Mouse (Mus musculus): ENCODE data around the gene 1700028P14Rik. TPM values are rescaled to one million over a fixed set of nuclear protein-coding genes. Genes with fewer than 3 reads are reported as not detected.

The 1700028P14Rik gene
- total RNA-seq, 2 experiments from 2014 or later = not detected

DNA sequence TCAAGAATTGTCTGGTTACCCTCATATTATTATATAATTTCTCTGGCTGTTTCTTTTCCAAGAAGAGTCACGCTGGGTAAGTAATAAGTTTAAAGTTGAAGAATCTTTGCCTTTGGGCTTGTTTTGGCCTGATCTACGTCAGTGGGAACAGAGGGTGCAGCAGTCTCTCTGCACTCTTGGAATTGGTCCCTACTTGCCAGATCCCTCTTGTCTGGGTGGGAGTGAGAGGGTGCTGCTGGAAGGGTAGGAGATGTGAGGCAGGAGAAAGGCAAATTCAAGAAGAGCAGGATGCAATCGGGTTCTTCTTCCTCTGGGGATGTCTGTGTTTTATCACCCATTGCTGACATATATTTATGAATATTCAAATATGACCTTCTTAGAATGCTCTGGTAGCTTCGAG is 42.9 kb downstream of the 1700028P14Rik start:
- no peak for DNase-seq (ENCODE audit: low spot score in 2 of 2)

DNA sequence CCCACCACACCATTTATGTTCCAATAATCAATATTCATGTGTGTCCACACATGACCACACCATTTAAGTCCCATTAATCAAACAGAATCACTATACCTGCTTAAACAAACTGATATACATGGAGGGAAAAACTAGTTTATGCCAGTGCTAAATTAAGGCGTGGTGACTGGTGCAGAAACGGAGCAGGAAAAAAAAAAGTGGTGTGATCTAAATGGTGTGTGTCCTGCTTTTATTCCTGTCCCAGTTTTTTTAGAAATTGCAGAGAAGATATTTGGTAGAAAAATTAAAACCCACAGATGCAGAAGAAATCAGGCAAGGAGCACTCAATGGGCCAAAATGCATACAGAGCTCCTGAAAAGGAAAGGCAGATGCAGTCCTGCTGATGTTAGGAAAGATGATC is 44.7 kb downstream of the 1700028P14Rik start:
- DNase-seq (ENCODE audit: low spot score in 2 of 2) = no peak

- DNase-seq (ENCODE audit: low spot score in 2 of 2) = no peak
Observed at GRCm38 (mm10) chr19:23594950-23595349, 57.7 kb downstream of the 1700028P14Rik start.

GRCm38 (mm10) chr19:23578606-23579355 is 73.8 kb downstream of the 1700028P14Rik start:
- no peak for DNase-seq (ENCODE audit: low spot score in 2 of 2)

DNA sequence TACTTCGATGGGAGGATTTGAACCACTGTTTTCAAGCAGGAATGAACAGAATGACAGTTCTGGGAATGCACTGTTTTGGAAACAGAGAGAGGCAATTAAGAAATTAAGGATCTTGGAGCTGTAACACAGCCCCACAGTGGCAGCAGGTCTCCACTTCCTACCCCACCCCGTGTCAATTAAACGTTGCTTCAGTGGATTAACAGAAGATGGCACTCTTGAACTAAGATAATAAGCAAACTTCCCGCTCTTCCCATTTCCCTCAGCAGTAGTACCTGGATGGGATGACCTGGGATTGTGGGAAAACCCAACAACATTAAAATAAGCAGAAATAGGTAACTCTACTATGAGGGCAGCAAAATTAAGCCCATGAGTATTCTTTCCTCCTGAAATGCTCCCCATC is 75.9 kb downstream of the 1700028P14Rik start:
- DNase-seq (ENCODE audit: low spot score in 2 of 2) = no peak

DNA sequence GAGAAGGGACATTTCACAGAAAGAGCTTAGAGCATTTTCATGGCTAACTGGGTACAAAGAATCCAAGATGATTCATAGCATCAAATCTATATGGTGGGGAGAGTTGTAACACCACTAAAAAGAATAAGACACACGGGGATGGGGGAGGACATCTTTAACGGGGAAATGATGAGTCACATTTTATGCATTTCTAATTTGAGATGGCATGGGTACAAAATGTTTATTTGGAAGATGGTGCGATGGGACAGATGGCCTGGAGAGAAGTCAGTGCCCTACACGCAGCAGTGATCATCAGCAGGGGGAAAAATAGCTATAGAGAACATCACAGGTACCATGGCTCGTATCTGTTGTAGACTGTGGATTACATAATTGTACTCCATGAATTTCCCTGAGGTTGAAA is 88.9 kb downstream of the 1700028P14Rik start:
- no peak for DNase-seq (ENCODE audit: low spot score in 2 of 2)

DNA sequence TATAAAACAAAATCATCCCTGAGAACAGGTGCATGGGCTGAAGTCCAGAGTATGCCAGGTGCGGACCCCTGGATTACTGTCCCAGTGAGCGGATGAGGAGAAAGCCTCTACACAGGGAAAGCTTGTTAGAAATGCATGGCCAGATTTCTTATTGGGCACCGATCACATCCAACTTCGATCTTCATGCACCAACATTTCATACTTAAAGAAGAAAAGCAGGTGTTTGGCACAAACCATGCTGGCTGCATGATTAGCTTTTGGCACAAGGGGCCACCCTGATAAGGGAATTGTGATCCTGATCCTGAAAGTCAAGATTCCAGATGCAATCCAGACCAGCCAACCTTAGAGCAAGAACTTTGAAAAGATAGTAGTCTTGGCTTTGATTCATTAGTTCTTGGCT is 90.0 kb downstream of the 1700028P14Rik start:
- DNase-seq (ENCODE audit: low spot score in 2 of 2) = no peak

DNA sequence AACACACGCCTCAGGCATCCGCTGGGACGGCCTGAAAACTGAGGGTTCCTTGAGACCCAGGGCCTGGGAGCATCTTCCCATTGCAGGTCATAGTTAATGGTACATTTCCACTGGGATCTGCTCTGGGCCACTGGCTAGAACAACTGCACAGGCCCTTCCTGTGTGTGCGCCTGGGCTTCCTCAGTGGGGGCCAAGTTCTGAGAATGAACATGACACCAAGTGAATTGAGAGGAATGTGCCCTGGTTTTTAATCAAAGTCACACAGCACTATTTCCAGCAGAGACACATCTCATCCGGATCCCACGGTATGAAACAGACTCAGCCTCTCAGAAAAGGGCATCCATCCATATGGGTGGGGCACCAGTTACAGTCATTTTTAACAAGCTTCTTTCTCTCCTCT is 90.6 kb downstream of the 1700028P14Rik start:
- no peak for DNase-seq (ENCODE audit: low spot score in 2 of 2)

DNA sequence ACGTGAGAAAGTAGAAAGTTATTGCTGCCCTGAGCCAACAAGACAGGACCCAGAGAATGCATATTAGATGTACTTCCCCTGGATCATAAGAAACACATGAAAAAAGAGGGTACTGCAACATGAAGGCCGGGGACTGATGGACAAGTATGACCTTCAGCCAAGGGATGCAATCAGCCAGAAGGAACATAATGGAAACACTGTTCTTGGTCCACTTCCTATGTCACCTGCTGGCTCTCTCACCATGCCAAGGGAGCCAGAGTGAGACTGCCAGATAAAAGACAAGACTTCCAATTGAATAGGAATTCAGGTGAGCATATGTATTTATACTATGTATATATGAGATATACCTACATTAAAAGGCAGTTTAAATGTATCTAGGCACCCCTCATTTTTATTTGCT is 99.2 kb downstream of the 1700028P14Rik start:
- DNase-seq (ENCODE audit: low spot score in 2 of 2) = no peak

DNA sequence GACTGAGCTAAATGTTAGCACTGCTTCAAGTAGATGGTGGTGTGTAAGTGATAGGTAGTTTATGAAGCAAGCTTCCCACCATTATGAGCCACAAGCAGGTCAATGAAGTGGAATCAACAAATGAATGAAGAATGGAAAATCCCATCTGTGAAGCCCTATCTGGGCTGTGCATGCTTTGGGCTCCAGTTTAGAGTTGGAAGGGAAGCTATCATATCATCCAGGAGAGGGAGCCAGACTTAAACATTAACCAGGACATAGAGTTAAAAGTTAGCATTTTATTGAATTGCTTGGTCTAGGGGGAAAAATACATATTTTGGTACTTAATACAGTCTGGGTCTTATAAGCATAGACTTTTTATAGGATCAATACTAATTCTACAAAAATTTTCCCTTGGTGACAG is 107.0 kb downstream of the 1700028P14Rik start:
- no peak for DNase-seq (ENCODE audit: low spot score in 2 of 2)

DNA sequence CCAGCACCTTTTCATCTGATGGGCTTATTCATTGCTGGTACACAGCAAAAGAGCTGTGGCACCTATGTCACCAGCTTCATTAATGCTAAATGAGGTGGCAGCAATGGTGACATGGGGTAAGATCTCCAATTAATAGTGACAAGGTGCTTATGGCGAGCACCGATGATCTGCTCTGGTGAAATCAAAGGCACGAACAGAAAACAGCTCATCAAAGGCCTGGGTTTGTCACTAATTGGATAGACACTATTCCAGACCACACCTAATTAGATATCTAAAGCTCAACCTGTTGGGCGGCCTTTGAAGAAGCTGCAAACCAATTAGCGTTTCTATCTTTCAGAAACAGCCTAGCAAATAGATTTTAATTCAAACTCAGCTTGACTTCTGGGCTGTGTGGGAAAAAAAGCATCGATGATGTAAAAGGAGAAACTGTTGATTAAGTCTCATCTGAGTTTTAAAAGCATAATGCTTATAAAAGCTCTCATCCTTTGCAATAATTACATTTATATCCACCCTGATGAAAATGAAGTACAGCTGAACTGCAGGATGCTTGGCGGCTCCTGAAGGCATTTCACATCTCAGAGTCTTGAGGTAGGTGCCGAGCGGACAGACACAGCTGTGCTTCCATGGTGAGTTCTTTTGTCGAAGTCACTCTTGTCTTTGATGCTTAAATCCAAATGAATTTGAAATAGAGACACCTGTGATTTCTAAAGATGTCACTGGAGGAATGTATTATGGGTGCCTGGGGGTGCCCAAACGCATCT is 109.2 kb downstream of the 1700028P14Rik start:
- DNase-seq (ENCODE audit: low spot score in 2 of 2) = no peak

- DNase-seq (ENCODE audit: low spot score in 2 of 2) = no peak
Observed at GRCm38 (mm10) chr19:23542759-23543158, 109.9 kb downstream of the 1700028P14Rik start.

GRCm38 (mm10) chr19:23535700-23536099 is 116.9 kb downstream of the 1700028P14Rik start:
- DNase-seq (ENCODE audit: low spot score in 2 of 2) = no peak

DNA sequence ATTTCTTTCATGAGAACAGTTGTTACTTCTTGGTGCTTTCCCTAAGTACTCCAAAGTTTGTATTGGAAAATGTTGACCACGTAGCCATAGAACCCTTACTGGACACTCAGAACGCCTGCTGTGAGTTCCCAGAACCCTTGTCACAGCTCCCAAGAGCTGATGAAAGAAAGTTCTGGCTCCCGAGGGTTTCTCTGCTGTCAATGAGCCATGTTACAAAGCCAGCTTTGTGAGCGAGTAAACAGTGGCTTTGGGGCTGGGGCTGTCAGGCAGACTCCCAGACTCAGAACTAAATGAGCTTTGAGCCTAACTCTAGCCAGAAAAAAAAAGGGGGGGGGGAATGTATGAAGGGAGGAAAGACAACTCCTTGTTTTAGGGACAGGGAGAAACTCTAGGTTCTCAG is 120.7 kb downstream of the 1700028P14Rik start:
- no peak for DNase-seq (ENCODE audit: low spot score in 2 of 2)

DNA sequence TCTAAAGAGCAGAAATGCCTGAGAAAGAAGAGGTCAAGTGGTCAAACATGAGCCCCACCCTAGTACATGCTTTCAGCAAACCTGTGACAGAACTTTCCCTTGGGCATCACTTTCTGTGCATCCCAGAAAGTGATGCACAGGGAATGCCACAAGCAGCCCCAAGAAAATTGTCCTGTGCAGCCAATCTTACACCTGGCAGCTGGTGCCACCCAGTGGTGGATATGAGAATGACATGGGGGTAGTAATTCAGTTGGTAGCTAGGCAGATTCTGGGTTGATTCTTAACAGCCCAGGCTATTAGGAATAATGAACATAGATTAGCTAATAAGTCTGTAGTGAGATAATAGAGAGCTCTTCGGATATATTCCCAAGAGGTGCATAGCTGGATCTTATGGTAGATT is 128.9 kb downstream of the 1700028P14Rik start:
- peak; percentile 62 to 68 for DNase-seq (ENCODE audit: low spot score in 2 of 2)

DNA sequence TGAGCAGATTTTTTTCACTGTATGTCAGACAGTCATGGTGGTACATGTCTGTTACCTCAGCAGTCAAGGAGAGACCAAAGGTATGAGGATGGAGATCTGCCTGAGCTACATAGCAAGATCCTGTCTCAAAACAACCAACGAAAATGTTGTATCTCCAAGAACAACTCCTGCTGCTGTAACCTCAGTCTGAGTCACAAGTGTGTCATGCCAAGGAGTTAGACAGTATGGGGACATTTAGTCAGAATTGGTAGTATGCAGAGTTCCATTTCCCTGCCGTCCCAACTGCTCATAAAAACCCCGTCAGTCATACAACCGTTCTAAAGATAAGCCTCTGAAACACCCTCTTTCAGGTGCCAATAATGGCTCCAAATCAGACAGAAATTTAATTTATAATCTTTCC is 130.8 kb downstream of the 1700028P14Rik start:
- no peak for DNase-seq (ENCODE audit: low spot score in 2 of 2)

DNA sequence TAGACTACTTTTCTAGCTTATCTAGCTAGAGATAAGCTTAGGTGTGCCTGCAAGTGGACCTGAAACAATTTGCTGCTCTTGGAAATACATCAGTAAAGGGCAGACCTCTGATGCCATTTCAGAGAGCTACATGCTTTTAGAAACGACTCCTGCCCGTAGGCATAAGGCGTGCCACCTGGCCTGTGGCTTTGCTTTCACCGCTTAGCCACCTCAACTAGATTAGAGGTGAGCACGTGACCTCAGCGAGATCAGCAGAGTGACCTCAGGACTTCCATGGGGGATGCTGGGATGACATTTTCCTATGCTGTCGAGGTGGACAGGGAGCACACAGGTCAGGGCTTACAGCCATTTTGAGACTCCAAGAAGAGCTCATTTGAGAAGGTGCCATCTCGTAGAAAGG is 131.5 kb downstream of the 1700028P14Rik start:
- DNase-seq (ENCODE audit: low spot score in 2 of 2) = no peak

DNA sequence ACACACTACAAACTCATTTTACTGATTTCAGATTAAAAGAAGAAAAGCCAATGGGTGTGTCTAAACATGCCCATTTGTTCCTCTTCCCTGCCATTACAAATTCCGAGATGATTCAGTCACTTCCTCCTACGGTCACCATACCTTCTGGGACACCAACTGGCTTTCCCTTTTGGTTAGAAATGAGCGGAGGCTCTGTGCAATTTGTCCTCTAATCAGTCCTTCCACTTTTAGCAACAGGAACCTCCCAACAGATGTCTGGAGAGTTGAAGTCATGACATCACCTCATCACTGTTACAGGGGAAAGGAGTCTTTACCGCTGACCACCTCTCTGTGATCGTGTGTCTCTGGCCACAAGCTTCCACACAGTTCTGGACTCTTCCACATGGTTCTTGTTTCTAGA is 132.0 kb downstream of the 1700028P14Rik start:
- no peak for DNase-seq (ENCODE audit: low spot score in 2 of 2)

- no peak for DNase-seq (ENCODE audit: low spot score in 2 of 2)
Observed at GRCm38 (mm10) chr19:23518477-23518876, 134.1 kb downstream of the 1700028P14Rik start.

GRCm38 (mm10) chr19:23511303-23511702 is 141.3 kb downstream of the 1700028P14Rik start:
- no peak for DNase-seq (ENCODE audit: low spot score in 2 of 2)
